Mouse (Mus musculus) olfactory bulb, adult 2 months (tissue): ENCODE results near the gene Bbx.

Experiments used
- CTCF ChIP-seq: fragments of 200-500 bp; IDR thresholded peaks from 2 replicates; pipeline ENCODE4 v1.5.1; 2012; ENCODE audit warnings: low read depth, mild to moderate bottlenecking, low read length, moderate library complexity; ENCODE audit not compliant: insufficient read depth
- POLR2A ChIP-seq: fragments of 200-500 bp; IDR thresholded peaks from 2 replicates; pipeline ENCODE4 v1.6.1; 2012; ENCODE audit warnings: mild to moderate bottlenecking, low read depth, low read length, moderate library complexity; ENCODE audit not compliant: insufficient read depth

GRCm38 (mm10) chr16:50249036-50249435 lies 183.2 kb downstream of the Bbx start:
- TF ChIP-seq CTCF (no peak), POLR2A (no peak)
